Mouse (Mus musculus) forebrain, embryonic 15.5 days (tissue): ENCODE data around the gene Ppp1r32. TPM values are rescaled to one million over a fixed set of nuclear protein-coding genes. Genes with fewer than 3 reads are reported as not detected.

Source experiments
- ATAC-seq: fragments of 200-750 bp; cut with Nextera tagmentation; replicated peaks from 2 replicates; pipeline ENCODE4 v1.8.0; 2017; ENCODE audit warnings: mild to moderate bottlenecking, moderate TSS enrichment, moderate library complexity
- H3K27ac ChIP-seq: fragments of 300-500 bp; sonication (generic); replicated peaks from 2 replicates; pipeline ENCODE4 v1.5.1; 2015; ENCODE audit warnings: mild to moderate bottlenecking, inconsistent platforms
- H3K27me3 ChIP-seq: fragments of 300-500 bp; sonication (generic); 2 replicates; pipeline ENCODE4 v1.6.1; 2015; ENCODE audit warnings: inconsistent platforms
- H3K36me3 ChIP-seq: fragments of 300-500 bp; sonication (generic); 2 replicates; pipeline ENCODE4 v1.6.1; 2015; ENCODE audit warnings: mild to moderate bottlenecking, inconsistent platforms
- H3K4me1 ChIP-seq: fragments of 300-500 bp; sonication (generic); 2 replicates; pipeline ENCODE4 v1.6.1; 2015; ENCODE audit warnings: inconsistent platforms
- H3K4me2 ChIP-seq: fragments of 300-500 bp; sonication (generic); replicated peaks from 2 replicates; pipeline ENCODE4 v1.6.1; 2015; ENCODE audit warnings: mild to moderate bottlenecking, inconsistent platforms
- H3K4me3 ChIP-seq: fragments of 300-500 bp; sonication (generic); 2 replicates; pipeline ENCODE4 v1.5.1; 2015; ENCODE audit warnings: mild to moderate bottlenecking, inconsistent platforms
- H3K9ac ChIP-seq: fragments of 300-500 bp; sonication (generic); replicated peaks from 2 replicates; pipeline ENCODE4 v1.6.1; 2015; ENCODE audit warnings: mild to moderate bottlenecking, inconsistent platforms
- H3K9me3 ChIP-seq: fragments of 300-500 bp; sonication (generic); 2 replicates; pipeline ENCODE4 v1.6.1; 2016; ENCODE audit warnings: inconsistent platforms
- WGBS: fragments of 180-500 bp; shearing (Covaris S2); methylation state at CpG from one replicate; pipeline ENCODE4 v1.1.7; 2015; ENCODE audit warnings: mixed read lengths; 5-methylcytosine and 5-hydroxymethylcytosine counted together
- polyA plus RNA-seq: library from polyadenylated mRNA; unstranded; fragments of >200 nt; fragmentation: Nextera tagmentation; extraction: Ambion mirVana; gene quantifications from 2 replicates; pipeline ENCODE4 v1.2.1, GENCODE M21; 2015

Gene Ppp1r32
- polyA plus RNA-seq = 1.5 and 3.0 TPM in 2 replicates

GRCm38 (mm10) chr19:10482703-10483102 is at the start of gene Ppp1r32:
Gene Ppp1r32, minus strand, starts transcription at chr19:10482928.
- peak; percentile 48; the same call in 1 of the 2 replicates for ATAC-seq
- no peak within 1 kb of the TSS for H3K4me2 ChIP-seq
- H3K36me3 ChIP-seq = no peaks in the 10 kb centered on the region
- H3K27me3 ChIP-seq = 0 out of 2 replicates have a peak, but pooled peaks cover 4% of the 10 kb centered on the region
- H3K9me3 ChIP-seq = no peaks in the 10 kb centered on the region
- H3K4me3 ChIP-seq = no peak within 1 kb of the TSS
- H3K4me1 ChIP-seq = peaks cover 3% of the 10 kb centered on the region; the same call in 1 of the 2 replicates
- no peak within 1 kb of the TSS for H3K27ac ChIP-seq
- H3K9ac ChIP-seq = no peak within 1 kb of the TSS
- 27% methylated on average over 6 of the region's 6 CpGs for WGBS

- Histone ChIP-seq H3K4me1 (peaks cover 23% of the 10 kb centered on the region), H3K9ac (no peak overlapping the region), H3K27ac (no peak overlapping the region), H3K4me3 (no peak overlapping the region), H3K9me3 (no peaks in the 10 kb centered on the region), H3K36me3 (peaks cover 52% of the 10 kb centered on the region), H3K27me3 (no peaks in the 10 kb centered on the region), H3K4me2 (no peak overlapping the region)
- WGBS = 93% methylated on average over 1 of the region's 1 CpGs
- ATAC-seq = no peak
Measured at GRCm38 (mm10) chr19:10530082-10530481, 47.4 kb upstream of the Ppp1r32 start.

DNA sequence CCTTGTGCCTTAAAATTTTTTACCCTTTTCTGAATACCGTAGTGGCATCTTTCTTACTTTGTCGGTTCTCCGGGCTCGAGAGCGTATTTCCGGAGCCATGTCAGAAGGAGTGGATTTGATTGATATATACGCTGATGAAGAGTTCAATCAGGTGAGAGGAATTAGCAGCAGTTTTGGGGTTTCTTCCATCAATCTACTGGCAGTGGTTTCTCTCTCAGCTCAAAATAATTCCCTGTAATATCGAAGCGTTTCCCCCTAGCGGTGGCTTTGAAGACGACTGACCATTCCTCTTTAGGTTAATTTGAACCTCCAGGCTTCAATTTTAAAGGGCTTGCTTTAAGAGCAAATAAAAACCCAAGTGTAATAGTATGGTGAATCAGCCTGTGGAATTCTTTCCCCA is 43.2 kb upstream of the Ppp1r32 start, which contains the start of gene Sdhaf2:
TSS of gene Sdhaf2 (minus strand) at position 233 of the 400 bp plus-strand sequence.
- peak within 1 kb of the TSS; percentile 83 for H3K4me3 ChIP-seq

DNA sequence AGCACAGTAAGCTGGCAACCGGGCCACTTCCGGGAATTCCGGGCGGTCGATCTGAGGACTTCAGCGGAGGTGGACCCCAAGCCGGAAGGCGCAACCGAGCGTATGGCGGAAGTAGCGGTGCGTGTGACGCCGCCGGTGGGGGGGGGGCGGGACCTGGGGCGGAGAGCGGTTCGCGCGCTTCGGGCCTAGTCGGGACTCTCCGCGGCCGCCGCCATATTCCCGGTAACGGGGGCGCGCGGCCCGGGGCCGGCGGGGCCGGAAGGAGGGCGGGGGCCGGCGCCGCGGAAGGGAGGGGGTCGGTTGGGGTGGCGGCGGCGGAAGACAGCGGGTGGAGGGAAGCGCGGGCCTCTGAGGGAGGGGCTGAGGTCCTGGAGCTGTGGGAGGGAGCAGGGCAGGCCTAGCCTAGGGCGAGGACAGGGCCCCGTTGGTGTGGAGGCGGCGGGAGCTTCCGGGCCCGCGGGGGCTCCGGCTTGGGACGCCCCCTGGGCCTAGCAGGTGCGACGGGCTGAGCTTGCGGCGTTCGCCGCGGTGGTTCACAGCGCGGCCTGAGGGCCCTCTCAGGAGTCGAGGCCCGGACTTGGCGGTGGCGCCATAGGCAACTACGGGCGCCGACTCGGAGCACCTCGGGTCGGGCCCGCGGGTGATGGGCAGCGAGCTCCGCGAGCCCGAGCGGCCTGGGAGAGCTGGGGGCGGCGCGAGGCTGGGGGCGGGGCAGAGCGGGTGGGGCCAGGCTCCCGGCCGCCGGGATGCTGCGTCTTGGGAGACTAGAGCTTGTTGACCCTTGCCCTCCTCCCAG is 42.6 kb upstream of the Ppp1r32 start, which contains the start of gene Cpsf7:
TSS of gene Cpsf7 (plus strand) at position 161 of the 796 bp plus-strand sequence.
- ATAC-seq = peak; percentile 96

More for the DNA sequence above, 43.2 kb upstream of the Ppp1r32 start, which contains the start of gene Sdhaf2:
- ATAC-seq = no peak
- Histone ChIP-seq H3K9ac (peak within 1 kb of the TSS; percentile 96), H3K4me1 (peaks cover 37% of the 10 kb centered on the region), H3K9me3 (no peaks in the 10 kb centered on the region), H3K27me3 (no peaks in the 10 kb centered on the region), H3K36me3 (peaks cover 18% of the 10 kb centered on the region), H3K27ac (peak within 1 kb of the TSS; percentile 94), H3K4me2 (peak within 1 kb of the TSS; percentile 70)
- under 1% methylated on average over 11 of the region's 11 CpGs for WGBS

GRCm38 (mm10) chr19:10524784-10525105 is 42.0 kb upstream of the Ppp1r32 start:
- H3K9me3 ChIP-seq = no peaks in the 10 kb centered on the region
- H3K27ac ChIP-seq = peak overlapping the region; percentile 94
- H3K4me1 ChIP-seq = peaks cover 37% of the 10 kb centered on the region
- H3K27me3 ChIP-seq = no peaks in the 10 kb centered on the region
- ATAC-seq = no peak
- peaks cover 6% of the 10 kb centered on the region for H3K36me3 ChIP-seq
- H3K9ac ChIP-seq = peak overlapping the region; percentile 96
- peak overlapping the region; percentile 70 for H3K4me2 ChIP-seq
- peak overlapping the region; percentile 83 for H3K4me3 ChIP-seq
- 2% methylated on average over 19 of the region's 19 CpGs for WGBS

More for the DNA sequence above, 42.6 kb upstream of the Ppp1r32 start, which contains the start of gene Cpsf7:
- peak within 1 kb of the TSS; percentile 83 for H3K4me3 ChIP-seq
- peak within 1 kb of the TSS; percentile 96 for H3K9ac ChIP-seq
- H3K4me2 ChIP-seq = peak within 1 kb of the TSS; percentile 70
- under 1% methylated on average over 87 of the region's 93 CpGs for WGBS
- H3K27me3 ChIP-seq = no peaks in the 10 kb centered on the region
- H3K9me3 ChIP-seq = no peaks in the 10 kb centered on the region
- peaks cover 37% of the 10 kb centered on the region for H3K4me1 ChIP-seq
- peaks cover 12% of the 10 kb centered on the region for H3K36me3 ChIP-seq
- H3K27ac ChIP-seq = peak within 1 kb of the TSS; percentile 94

DNA sequence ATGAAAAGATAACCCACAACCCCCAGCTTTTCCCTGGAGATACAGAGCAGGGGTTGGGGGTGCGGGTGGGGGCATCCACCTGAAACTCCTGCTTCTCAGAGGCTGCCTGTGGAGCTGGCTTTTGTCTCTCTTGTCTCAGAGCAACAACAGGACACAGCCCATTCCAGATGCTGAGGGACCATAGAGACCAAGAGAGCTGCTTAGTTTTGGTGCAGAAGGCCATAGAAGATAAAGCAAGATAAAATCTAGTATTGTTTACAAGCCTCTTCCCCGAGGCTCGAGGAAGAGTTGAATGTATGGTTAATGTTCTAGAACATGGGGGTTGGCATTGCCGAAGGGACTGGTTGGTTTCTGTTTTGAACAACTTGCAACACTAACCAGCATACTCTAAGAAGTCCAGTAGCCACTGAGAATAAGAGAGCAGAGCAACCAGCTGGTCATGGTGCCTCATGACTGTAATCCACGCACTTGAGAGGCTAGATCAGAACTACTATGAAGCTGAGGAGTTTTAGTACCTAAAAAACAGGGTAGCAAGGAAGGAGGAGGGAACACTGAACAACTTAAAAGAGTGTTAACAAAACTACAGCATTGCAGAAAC is 40.9 kb upstream of the Ppp1r32 start:
- no peak overlapping the region for H3K9ac ChIP-seq
- peak overlapping the region; percentile 70 for H3K4me2 ChIP-seq
- peaks cover 37% of the 10 kb centered on the region for H3K4me1 ChIP-seq
- peaks cover 6% of the 10 kb centered on the region for H3K36me3 ChIP-seq
- no peaks in the 10 kb centered on the region for H3K27me3 ChIP-seq
- no peak overlapping the region for H3K27ac ChIP-seq
- no peak for ATAC-seq
- H3K4me3 ChIP-seq = no peak overlapping the region
- no peaks in the 10 kb centered on the region for H3K9me3 ChIP-seq
- 87% methylated on average over 5 of the region's 5 CpGs for WGBS

GRCm38 (mm10) chr19:10521926-10522325 is 39.2 kb upstream of the Ppp1r32 start:
- Histone ChIP-seq H3K27me3 (no peaks in the 10 kb centered on the region), H3K4me1 (peaks cover 24% of the 10 kb centered on the region), H3K27ac (no peak overlapping the region), H3K9ac (no peak overlapping the region), H3K9me3 (no peaks in the 10 kb centered on the region), H3K36me3 (peaks cover 3% of the 10 kb centered on the region; the same call in 1 of the 2 replicates), H3K4me2 (no peak overlapping the region), H3K4me3 (no peak overlapping the region)
- 94% methylated on average over 1 of the region's 1 CpGs for WGBS
- ATAC-seq = no peak

- peaks cover 14% of the 10 kb centered on the region for H3K4me1 ChIP-seq
- 58% methylated on average over 1 of the region's 1 CpGs for WGBS
- H3K9ac ChIP-seq = no peak overlapping the region
- H3K27ac ChIP-seq = no peak overlapping the region
- H3K4me3 ChIP-seq = no peak overlapping the region
- H3K36me3 ChIP-seq = peaks cover 16% of the 10 kb centered on the region
- H3K27me3 ChIP-seq = no peaks in the 10 kb centered on the region
- ATAC-seq = no peak
- no peaks in the 10 kb centered on the region for H3K9me3 ChIP-seq
- no peak overlapping the region for H3K4me2 ChIP-seq
Measured at GRCm38 (mm10) chr19:10520355-10520754, 37.6 kb upstream of the Ppp1r32 start.

GRCm38 (mm10) chr19:10510759-10511330 is 28.1 kb upstream of the Ppp1r32 start:
- no peak overlapping the region for H3K27ac ChIP-seq
- no peaks in the 10 kb centered on the region for H3K4me1 ChIP-seq
- no peaks in the 10 kb centered on the region for H3K27me3 ChIP-seq
- H3K9ac ChIP-seq = no peak overlapping the region
- WGBS = 83% methylated on average over 6 of the region's 6 CpGs
- H3K9me3 ChIP-seq = no peaks in the 10 kb centered on the region
- no peak overlapping the region for H3K4me2 ChIP-seq
- peaks cover 31% of the 10 kb centered on the region for H3K36me3 ChIP-seq
- ATAC-seq = no peak
- H3K4me3 ChIP-seq = no peak overlapping the region

DNA sequence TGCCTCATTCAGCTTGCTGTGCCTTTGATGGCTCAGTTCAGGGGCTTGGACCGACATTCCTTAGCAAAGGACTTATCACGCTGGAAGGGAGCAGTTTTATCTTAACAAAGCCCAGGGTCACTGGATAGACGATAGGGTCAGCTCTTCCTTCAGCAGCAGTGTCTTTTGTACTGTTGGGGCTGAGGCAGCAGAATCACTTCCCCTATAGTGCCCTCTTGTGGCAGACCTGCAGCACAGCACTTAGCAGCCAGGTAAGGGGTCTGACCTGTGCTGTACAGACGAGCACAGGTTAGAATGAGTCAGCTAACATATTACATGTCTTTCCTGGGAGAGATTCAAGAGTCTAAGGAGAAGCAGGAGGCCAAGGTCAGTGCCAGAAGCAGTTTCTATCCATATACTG is 19.8 kb upstream of the Ppp1r32 start:
- no peak overlapping the region for H3K4me3 ChIP-seq
- H3K27me3 ChIP-seq = no peaks in the 10 kb centered on the region
- ATAC-seq = peak; percentile 69; the same call in 1 of the 2 replicates
- 1% methylated on average over 4 of the region's 4 CpGs for WGBS
- no peak overlapping the region for H3K27ac ChIP-seq
- no peak overlapping the region for H3K9ac ChIP-seq
- H3K4me1 ChIP-seq = no peaks in the 10 kb centered on the region
- H3K9me3 ChIP-seq = no peaks in the 10 kb centered on the region
- no peak overlapping the region for H3K4me2 ChIP-seq
- H3K36me3 ChIP-seq = peaks cover 29% of the 10 kb centered on the region

DNA sequence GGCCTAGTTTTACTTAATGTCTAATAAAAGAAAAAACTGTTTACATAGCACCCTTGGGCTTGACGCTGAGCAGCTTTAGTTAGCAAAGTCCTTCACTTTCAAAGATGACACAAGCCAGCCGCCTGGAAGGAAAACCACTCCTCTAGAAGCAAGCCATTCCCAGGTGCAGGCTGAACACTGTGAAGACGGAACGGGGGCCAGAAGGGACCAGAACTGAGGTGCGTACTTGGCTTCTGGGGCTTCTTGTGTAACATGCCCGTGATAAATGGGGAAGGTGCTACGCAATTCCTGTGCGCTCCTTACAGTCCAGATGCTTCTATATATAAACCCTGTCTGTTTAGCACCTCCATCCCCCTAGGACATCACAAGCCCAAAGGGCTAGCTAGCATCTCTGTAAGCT is 17.9 kb upstream of the Ppp1r32 start:
- H3K27me3 ChIP-seq = no peaks in the 10 kb centered on the region
- ATAC-seq = no peak
- no peak overlapping the region for H3K9ac ChIP-seq
- WGBS = 96% methylated on average over 8 of the region's 8 CpGs
- peaks cover 24% of the 10 kb centered on the region for H3K36me3 ChIP-seq
- H3K4me2 ChIP-seq = no peak overlapping the region
- no peaks in the 10 kb centered on the region for H3K9me3 ChIP-seq
- no peak overlapping the region for H3K4me3 ChIP-seq
- no peak overlapping the region for H3K27ac ChIP-seq
- no peaks in the 10 kb centered on the region for H3K4me1 ChIP-seq
